Mouse (Mus musculus) MEL (cell line): ENCODE results near the gene Comt. TPM values are rescaled to one million over a fixed set of nuclear protein-coding genes. Genes with fewer than 3 reads are reported as not detected.

Experiments used
- DNase-seq: peaks from one replicate; pipeline ENCODE4 v3.0.0; 2011; ENCODE audit warnings: low read depth, low spot score
- H3K27ac ChIP-seq: 2 replicates; pipeline ENCODE4 v1.5.1; 2012; ENCODE audit warnings: low read depth, mild to moderate bottlenecking, control low read depth, low read length, moderate library complexity; ENCODE audit not compliant: control insufficient read depth
- H3K27me3 ChIP-seq, 2 experiments: fragments of 150-350 bp in 1 of 2; sonication (generic) in 1 of 2; 2 replicates each; pipeline ENCODE4 v1.6.1; 2012; ENCODE audit warnings: low read length in 2 of 2, mild to moderate bottlenecking in 2 of 2, improper control_type of control experiment in 1 of 2, moderate library complexity in 1 of 2; ENCODE audit not compliant: insufficient read depth in 2 of 2, control insufficient read depth in 1 of 2
- H3K36me3 ChIP-seq, 2 experiments: 2 replicates each; pipeline ENCODE4 v1.6.1; 2012 to 2014; ENCODE audit warnings: low read length in 2 of 2, improper control_type of control experiment in 1 of 2, inconsistent platforms in 1 of 2, mild to moderate bottlenecking in 1 of 2; ENCODE audit not compliant: insufficient read depth in 2 of 2, control insufficient read depth in 1 of 2
- H3K4me1 ChIP-seq, 2 experiments: fragments of 150-350 bp in 1 of 2; sonication (generic) in 1 of 2; 2 replicates each; pipeline ENCODE4 v1.6.1; 2012; ENCODE audit warnings: low read length in 2 of 2, improper control_type of control experiment in 1 of 2, mild to moderate bottlenecking in 1 of 2; ENCODE audit not compliant: insufficient read depth in 2 of 2, control insufficient read depth in 1 of 2
- H3K4me3 ChIP-seq, 2 experiments: fragments of 150-350 bp in 1 of 2; sonication (generic) in 1 of 2; 2 replicates each; pipeline ENCODE4 v1.5.1; 2012; ENCODE audit warnings: low read depth in 2 of 2, low read length in 2 of 2, mild to moderate bottlenecking in 2 of 2, moderate library complexity in 2 of 2, control low read depth in 1 of 2, improper control_type of control experiment in 1 of 2; ENCODE audit not compliant: control insufficient read depth in 1 of 2, insufficient read depth in 1 of 2
- H3K79me2 ChIP-seq: 2 replicates; pipeline ENCODE4 v1.6.1; 2012; ENCODE audit warnings: mild to moderate bottlenecking, low read length, moderate library complexity; ENCODE audit not compliant: control insufficient read depth, poor library complexity, insufficient read depth
- H3K9ac ChIP-seq: 2 replicates; pipeline ENCODE4 v1.6.1; 2012; ENCODE audit warnings: low read depth, mild to moderate bottlenecking, control low read depth, low read length, moderate library complexity; ENCODE audit not compliant: control insufficient read depth, poor library complexity, severe bottlenecking
- H3K9me3 ChIP-seq: fragments of 150-350 bp; sonication (generic); replicated peaks from 2 replicates; pipeline ENCODE4 v1.6.1; 2012; ENCODE audit warnings: mild to moderate bottlenecking, low read length, improper control_type of control experiment, moderate library complexity; ENCODE audit not compliant: insufficient read depth
- CHD2 ChIP-seq: IDR thresholded peaks from 2 replicates; pipeline ENCODE4 v1.6.1; 2011; ENCODE audit warnings: low read length, improper control_type of control experiment
- E2F4 ChIP-seq: IDR thresholded peaks from 2 replicates; pipeline ENCODE4 v1.6.1; 2011; ENCODE audit warnings: low read depth, low read length, improper control_type of control experiment, borderline replicate concordance
- ELF1 ChIP-seq: IDR thresholded peaks from 2 replicates; pipeline ENCODE4 v1.6.1; 2014; ENCODE audit warnings: low read depth, mild to moderate bottlenecking, inconsistent platforms, low read length, improper control_type of control experiment, moderate library complexity
- EP300 ChIP-seq, 2 experiments: IDR thresholded peaks; 2 replicates each; pipeline ENCODE4 v1.6.1; 2011; ENCODE audit warnings: improper control_type of control experiment in 2 of 2, low read length in 2 of 2, low read depth in 1 of 2, mild to moderate bottlenecking in 1 of 2
- GABPA ChIP-seq: IDR thresholded peaks from 2 replicates; pipeline ENCODE4 v1.6.1; 2012; ENCODE audit warnings: low read depth, mild to moderate bottlenecking, inconsistent platforms, low read length, improper control_type of control experiment, moderate library complexity
- HCFC1 ChIP-seq: IDR thresholded peaks from 2 replicates; pipeline ENCODE4 v1.6.1; 2012; ENCODE audit warnings: low read depth, mild to moderate bottlenecking, inconsistent platforms, low read length, improper control_type of control experiment, moderate library complexity
- KAT2A ChIP-seq: conservative IDR thresholded peaks from 2 replicates; pipeline ENCODE4 v1.6.1; 2012; ENCODE audit warnings: low read depth, low read length, improper control_type of control experiment, inconsistent platforms
- MAZ ChIP-seq: IDR thresholded peaks from 2 replicates; pipeline ENCODE4 v1.6.1; 2012; ENCODE audit warnings: low read depth, mild to moderate bottlenecking, inconsistent platforms, low read length, improper control_type of control experiment
- MEF2A ChIP-seq: IDR thresholded peaks from 2 replicates; pipeline ENCODE4 v1.6.1; 2014; ENCODE audit warnings: low read depth, mild to moderate bottlenecking, inconsistent platforms, low read length, improper control_type of control experiment; ENCODE audit not compliant: poor library complexity, insufficient replicate concordance, severe bottlenecking; ENCODE audit errors: extremely low read depth
- NELFE ChIP-seq: IDR thresholded peaks from 2 replicates; pipeline ENCODE4 v1.6.1; 2011; ENCODE audit warnings: low read depth, low read length, improper control_type of control experiment
- NRF1 ChIP-seq: IDR thresholded peaks from 2 replicates; pipeline ENCODE4 v1.6.1; 2014; ENCODE audit warnings: low read depth, mild to moderate bottlenecking, inconsistent platforms, low read length, improper control_type of control experiment, moderate library complexity; ENCODE audit not compliant: poor library complexity, insufficient read depth, severe bottlenecking
- POLR2A ChIP-seq, 2 experiments: IDR thresholded peaks; 2 replicates each; pipeline ENCODE4 v1.6.1; 2011 to 2012; ENCODE audit warnings: low read length in 2 of 2, mild to moderate bottlenecking in 2 of 2, control low read depth in 1 of 2, improper control_type of control experiment in 1 of 2, low read depth in 1 of 2, moderate library complexity in 1 of 2; ENCODE audit not compliant: control insufficient read depth in 1 of 2, insufficient read depth in 1 of 2, poor library complexity in 1 of 2
- POLR2AphosphoS5 ChIP-seq: IDR thresholded peaks from 2 replicates; pipeline ENCODE4 v1.6.1; 2012; ENCODE audit warnings: low read depth, borderline replicate concordance, mild to moderate bottlenecking, inconsistent platforms, low read length, moderate library complexity, mixed read lengths
- RAD21 ChIP-seq: IDR thresholded peaks from 2 replicates; pipeline ENCODE4 v1.6.1; 2011; ENCODE audit warnings: mild to moderate bottlenecking, low read depth, low read length, improper control_type of control experiment
- RCOR1 ChIP-seq: IDR thresholded peaks from 2 replicates; pipeline ENCODE4 v1.6.1; 2012; ENCODE audit warnings: low read depth, mild to moderate bottlenecking, inconsistent platforms, low read length, improper control_type of control experiment
- SIN3A ChIP-seq: IDR thresholded peaks from 2 replicates; pipeline ENCODE4 v1.6.1; 2012; ENCODE audit warnings: low read length, improper control_type of control experiment, inconsistent platforms
- TAL1 ChIP-seq: IDR thresholded peaks from 2 replicates; pipeline ENCODE4 v1.6.1; 2012; ENCODE audit warnings: mild to moderate bottlenecking, inconsistent platforms, low read length, moderate library complexity, mixed read lengths
- ZKSCAN1 ChIP-seq: IDR thresholded peaks from 2 replicates; pipeline ENCODE4 v1.6.1; 2012; ENCODE audit warnings: low read depth, mild to moderate bottlenecking, inconsistent platforms, low read length, improper control_type of control experiment, moderate library complexity
- polyA plus RNA-seq, 2 experiments: library from polyadenylated mRNA; stranded (reverse) in 1 of 2; unstranded in 1 of 2; fragments of >175 nt in 1 of 2; fragments of >200 nt in 1 of 2; gene quantifications; 2 replicates each; pipeline versions ENCODE4 v1.2.1 to v1.2.4; 2012; ENCODE audit warnings: low replicate concordance in 2 of 2, low read depth in 1 of 2; ENCODE audit not compliant: insufficient read length in 2 of 2, insufficient read depth in 1 of 2, missing spikeins in 1 of 2
- total RNA-seq: library from RNA; depleted of rRNA; stranded (reverse); fragments of 300-350 nt; gene quantifications from 2 replicates; pipeline ENCODE4 v1.2.3, GENCODE M21; 2012

Comt gene
- total and polyA plus RNA-seq, 3 experiments = 62.5 to 71.8 TPM; not detected in 1

DNA sequence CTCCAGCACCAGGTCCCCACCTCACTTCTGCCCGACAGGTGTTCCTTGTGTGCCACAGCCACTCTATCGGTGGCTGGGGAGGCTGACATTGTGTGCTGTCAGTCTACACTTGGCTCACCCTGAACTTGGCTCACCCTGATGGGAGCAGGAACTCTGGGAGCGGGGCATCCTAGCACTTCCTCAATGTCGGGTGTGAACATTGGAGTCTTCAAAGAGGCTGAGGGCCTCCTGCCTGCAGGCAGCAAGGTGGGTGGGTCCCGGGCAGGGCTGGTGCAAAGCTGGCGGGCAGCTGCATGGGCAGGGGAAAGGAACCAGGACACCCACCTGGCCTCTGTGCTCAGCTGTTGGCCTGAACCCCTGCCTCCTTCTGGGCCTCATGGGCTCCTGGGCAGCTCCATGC lies 9.5 kb upstream of the Comt start:
- Histone ChIP-seq H3K27me3 (no peaks in the 10 kb centered on the region), H3K4me3 (no peak overlapping the region), H3K79me2 (no peaks in the 10 kb centered on the region), H3K27ac (no peak overlapping the region), H3K9me3 (no peaks in the 10 kb centered on the region), H3K9ac (no peak overlapping the region), H3K36me3 (peaks cover 2 to 3% of the 10 kb centered on the region in 2 experiments), H3K4me1 (peaks cover under 1 to 1% of the 10 kb centered on the region in 2 experiments; a peak in 3 of 4 replicates)
- no peak for DNase-seq
- TF ChIP-seq HCFC1 (no peak), ELF1 (no peak), POLR2A (IDR thresholded peaks at IDR 0.05; ENCODE audit: control insufficient read depth in 1 of 2, insufficient read depth in 1 of 2, low read depth in 1 of 2, low read length in 2 of 2, poor library complexity in 1 of 2) (no peak), MEF2A (no peak), POLR2AphosphoS5 (no peak), NRF1 (no peak), CHD2 (no peak), RAD21 (no peak), RCOR1 (no peak), SIN3A (no peak), GABPA (no peak), EP300 (IDR thresholded peaks at IDR 0.05; ENCODE audit: low read depth in 1 of 2, low read length in 2 of 2) (no peak), NELFE (no peak), KAT2A (no peak)

- TF ChIP-seq CHD2 (no peak), TAL1 (no peak), MAZ (no peak), ZKSCAN1 (no peak), E2F4 (no peak)
- TF ChIP-seq, all 39 proteins: peak for 0
- H3K4me3 ChIP-seq = no peak overlapping the region
- H3K36me3 ChIP-seq = peaks cover 2 to 26% of the 10 kb centered on the region in 2 experiments
- H3K9me3 ChIP-seq = no peaks in the 10 kb centered on the region
- H3K79me2 ChIP-seq = peaks cover 1% of the 10 kb centered on the region
- H3K4me1 ChIP-seq = peaks cover 20 to 23% of the 10 kb centered on the region in 2 experiments
- no peaks in the 10 kb centered on the region for H3K27me3 ChIP-seq
- H3K27ac ChIP-seq = no peak overlapping the region
- no peak for DNase-seq
- no peak overlapping the region for H3K9ac ChIP-seq
These were observed 6.8 kb upstream of the Comt start for GRCm38 (mm10) chr16:18433341-18433920.
